Mouse (Mus musculus) stomach, postnatal 0 days (tissue): ENCODE data around the gene Iqcg. TPM values are rescaled to one million over a fixed set of nuclear protein-coding genes. Genes with fewer than 3 reads are reported as not detected.
"Not testable (repeated sequence)": the region's sequence is repeated elsewhere in the genome, so short reads cannot be mapped to it uniquely, and the experiment has no call there.

ENCODE experiments used
- ATAC-seq: fragments of 200-750 bp; cut with Nextera tagmentation; 2 replicates; pipeline ENCODE4 v1.8.0; 2017; ENCODE audit not compliant: low FRiP score, low TSS enrichment
- DNase-seq: peaks from one replicate; pipeline ENCODE4 v3.0.0-alpha.2; 2016; ENCODE audit warnings: low spot score
- H3K27ac ChIP-seq: fragments of 300-500 bp; sonication (generic); replicated peaks from 2 replicates; pipeline ENCODE4 v1.5.1; 2014; ENCODE audit warnings: mild to moderate bottlenecking, control low read depth
- H3K27me3 ChIP-seq: fragments of 300-500 bp; sonication (generic); 2 replicates; pipeline ENCODE4 v1.6.1; 2014; ENCODE audit warnings: low read length; ENCODE audit not compliant: control insufficient read depth, insufficient read depth
- H3K36me3 ChIP-seq: fragments of 300-500 bp; sonication (generic); 2 replicates; pipeline ENCODE4 v1.6.1; 2014; ENCODE audit warnings: low read length, mixed read lengths; ENCODE audit not compliant: control insufficient read depth, insufficient read depth
- H3K4me1 ChIP-seq: fragments of 300-500 bp; sonication (generic); replicated peaks from 2 replicates; pipeline ENCODE4 v1.6.1; 2014; ENCODE audit warnings: antibody characterized with exemption; ENCODE audit not compliant: control insufficient read depth, insufficient read depth
- H3K4me2 ChIP-seq: fragments of 300-500 bp; sonication (generic); replicated peaks from 2 replicates; pipeline ENCODE4 v1.6.1; 2014; ENCODE audit warnings: low read depth, mild to moderate bottlenecking, control low read depth, moderate library complexity
- H3K4me3 ChIP-seq: fragments of 300-500 bp; sonication (generic); 2 replicates; pipeline ENCODE4 v1.5.1; 2014; ENCODE audit warnings: low read depth, low read length, control low read depth
- H3K9ac ChIP-seq: fragments of 300-500 bp; sonication (generic); 2 replicates; pipeline ENCODE4 v1.6.1; 2014; ENCODE audit warnings: mild to moderate bottlenecking, low read length, control low read depth, mixed read lengths
- H3K9me3 ChIP-seq: fragments of 300-500 bp; sonication (generic); 2 replicates; pipeline ENCODE4 v1.6.1; 2016; ENCODE audit warnings: low read length; ENCODE audit not compliant: control insufficient read depth
- CTCF ChIP-seq: IDR thresholded peaks from 2 replicates; pipeline ENCODE4 v1.5.1; 2016; ENCODE audit warnings: antibody characterized with exemption, low read depth, mild to moderate bottlenecking, moderate library complexity
- EP300 ChIP-seq: optimal IDR thresholded peaks from 2 replicates; pipeline ENCODE3; 2016; ENCODE audit warnings: antibody characterized with exemption
- WGBS: fragments of 180-500 bp; shearing (Covaris S2); extraction: QIAGEN DNeasy Blood & Tissue Kit; methylation state at CpG from one replicate; pipeline ENCODE4 v1.1.7; 2014; 5-methylcytosine and 5-hydroxymethylcytosine counted together
- polyA plus RNA-seq: library from polyadenylated mRNA; unstranded; fragments of >200 nt; fragmentation: Nextera tagmentation; extraction: Ambion mirVana; gene quantifications from 2 replicates; pipeline ENCODE4 v1.2.1, GENCODE M21; 2015

Iqcg gene
- polyA plus RNA-seq, 1 experiment from 2014 or later, result 0.98 TPM

GRCm38 (mm10) chr16:33062682-33063131 lies 6.7 kb upstream of the Iqcg start:
- ATAC-seq (peak; percentile 77), DNase-seq (no peak)
- peak overlapping the region; percentile 82 for H3K4me2 ChIP-seq
- no peak for TF ChIP-seq CTCF
- H3K9ac ChIP-seq, result peak overlapping the region; percentile 69
- under 1% methylated on average over 32 of the region's 35 CpGs for WGBS
- peak overlapping the region; percentile 75 for H3K27ac ChIP-seq
- peaks cover 8% of the 10 kb centered on the region for H3K4me1 ChIP-seq
- H3K9me3 ChIP-seq, result no peaks in the 10 kb centered on the region
- H3K4me3 ChIP-seq, result peak overlapping the region; percentile 80
- 0 out of 2 replicates have a peak, but pooled peaks cover 10% of the 10 kb centered on the region for H3K36me3 ChIP-seq
- H3K27me3 ChIP-seq, result no peaks in the 10 kb centered on the region

GRCm38 (mm10) chr16:33062024-33062681 lies 6.1 kb upstream of the Iqcg start, which contains the start of gene Lmln:
Gene Lmln (plus strand): TSS chr16:33062521.
- peak; percentile 97 for ATAC-seq
- Histone ChIP-seq H3K9me3 (no peaks in the 10 kb centered on the region), H3K27ac (peak within 1 kb of the TSS; percentile 75), H3K9ac (peak within 1 kb of the TSS; percentile 69), H3K4me1 (peaks cover 8% of the 10 kb centered on the region), H3K4me3 (peak within 1 kb of the TSS; percentile 80), H3K27me3 (no peaks in the 10 kb centered on the region), H3K36me3 (0 out of 2 replicates have a peak, but pooled peaks cover 10% of the 10 kb centered on the region), H3K4me2 (peak within 1 kb of the TSS; percentile 82)
- no peak for TF ChIP-seq EP300
- no peak for TF ChIP-seq CTCF
- peak; percentile 94 for DNase-seq
- WGBS, result under 1% methylated on average over 52 of the region's 64 CpGs

GRCm38 (mm10) chr16:33061400-33061799 lies 5.4 kb upstream of the Iqcg start:
- Histone ChIP-seq H3K36me3 (0 out of 2 replicates have a peak, but pooled peaks cover 10% of the 10 kb centered on the region), H3K9ac (no peak overlapping the region), H3K9me3 (no peaks in the 10 kb centered on the region), H3K27me3 (no peaks in the 10 kb centered on the region), H3K4me2 (peak overlapping the region; percentile 82; the same call in 1 of the 2 replicates), H3K4me1 (peaks cover 8% of the 10 kb centered on the region), H3K27ac (no peak overlapping the region), H3K4me3 (no peak overlapping the region)
- TF ChIP-seq CTCF, result no peak
- TF ChIP-seq EP300, result no peak
- DNase-seq (no peak), ATAC-seq (no peak)
- 42% methylated on average over 11 of the region's 11 CpGs for WGBS

- DNase-seq (no peak), ATAC-seq (no peak)
- Histone ChIP-seq H3K9me3 (no peaks in the 10 kb centered on the region), H3K4me1 (peaks cover 8% of the 10 kb centered on the region), H3K4me3 (no peak overlapping the region), H3K36me3 (0 out of 2 replicates have a peak, but pooled peaks cover 10% of the 10 kb centered on the region), H3K4me2 (no peak overlapping the region), H3K27ac (no peak overlapping the region), H3K9ac (no peak overlapping the region), H3K27me3 (no peaks in the 10 kb centered on the region)
- no peak for TF ChIP-seq CTCF
- WGBS, result 90% methylated on average over 2 of the region's 2 CpGs
Measured at GRCm38 (mm10) chr16:33060926-33061325, 4.9 kb upstream of the Iqcg start.

- WGBS, result 87% methylated on average over 1 of the region's 1 CpGs
- H3K9ac ChIP-seq, result no peak overlapping the region
- no peak for DNase-seq
- H3K4me2 ChIP-seq, result no peak overlapping the region
- no peaks in the 10 kb centered on the region for H3K27me3 ChIP-seq
- H3K9me3 ChIP-seq, result no peaks in the 10 kb centered on the region
- H3K4me3 ChIP-seq, result no peak overlapping the region
- H3K4me1 ChIP-seq, result peaks cover 11% of the 10 kb centered on the region
- TF ChIP-seq CTCF, result no peak
- no peak for TF ChIP-seq EP300
- H3K27ac ChIP-seq, result no peak overlapping the region
- H3K36me3 ChIP-seq, result 0 out of 2 replicates have a peak, but pooled peaks cover 10% of the 10 kb centered on the region
- ATAC-seq, result no peak
Measured at GRCm38 (mm10) chr16:33059471-33059870, 3.5 kb upstream of the Iqcg start.

GRCm38 (mm10) chr16:33058656-33059055 lies 2.6 kb upstream of the Iqcg start:
- H3K27ac ChIP-seq, H3K4me2 ChIP-seq, DNase-seq, ATAC-seq, H3K4me3 ChIP-seq, H3K9me3 ChIP-seq, H3K9ac ChIP-seq, H3K27me3 ChIP-seq: not testable (repeated sequence)
- WGBS, result 69% methylated on average over 9 of the region's 9 CpGs
- H3K36me3 ChIP-seq, result 0 out of 2 replicates have a peak, but pooled peaks cover 10% of the 10 kb centered on the region
- H3K4me1 ChIP-seq, result peaks cover 11% of the 10 kb centered on the region
